Mouse (Mus musculus): Measurements from ENCODE around the gene Ctnna2. TPM values are rescaled to one million over a fixed set of nuclear protein-coding genes. Genes with fewer than 3 reads are reported as not detected.

Gene Ctnna2
- polyA plus RNA-seq, 1 experiment = not detected

DNA sequence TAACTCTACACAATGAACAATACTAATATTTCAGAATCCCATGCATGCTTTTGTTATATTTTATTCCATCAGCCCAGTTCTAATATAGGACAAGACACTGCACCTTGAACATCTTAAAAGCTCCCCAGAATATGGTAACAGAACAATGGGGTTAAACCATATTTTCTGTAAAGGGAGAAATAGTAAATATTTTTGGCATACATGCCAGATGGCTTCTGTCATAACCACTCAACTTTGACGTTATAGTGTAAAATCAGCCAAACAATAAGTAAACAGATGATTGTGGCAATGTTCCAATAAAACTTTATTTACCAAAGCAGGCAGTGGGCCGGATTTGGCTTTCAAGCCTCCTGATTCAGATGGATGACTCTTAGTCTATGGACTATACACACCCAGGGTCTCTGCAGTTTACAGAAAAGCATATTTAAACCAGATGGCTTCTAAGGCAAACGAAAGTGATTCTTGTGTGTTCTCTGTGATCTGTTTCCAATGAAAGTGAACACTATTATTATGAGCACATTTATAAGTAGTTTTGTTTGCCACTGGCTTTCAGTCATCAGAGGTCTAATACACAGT lies 557.8 kb downstream of the Ctnna2 start:
- Histone ChIP-seq H3K4me1 (no peaks in the 10 kb centered on the region), H3K4me3 (replicated peaks) (no peak overlapping the region)

DNA sequence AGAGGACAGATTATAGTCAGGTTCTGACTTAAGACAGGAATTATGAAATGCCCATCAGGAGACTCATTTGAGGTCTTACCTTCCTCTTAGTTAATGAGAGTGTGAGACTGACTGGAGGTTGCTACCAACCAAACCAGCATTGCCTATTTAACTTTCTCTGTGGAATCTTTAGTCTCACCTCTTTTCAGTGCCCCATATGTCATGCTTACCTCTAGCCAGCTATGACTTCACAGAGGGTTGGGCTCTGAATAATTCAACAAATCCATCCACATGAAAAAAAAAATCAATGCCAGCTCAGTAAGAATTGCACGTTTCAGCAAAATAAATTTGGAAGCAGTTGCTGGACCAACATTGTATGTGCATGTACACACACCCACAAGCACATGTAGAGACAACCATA lies 562.5 kb downstream of the Ctnna2 start:
- Histone ChIP-seq H3K4me3 (replicated peaks) (no peak overlapping the region), H3K36me3 (replicated peaks; ENCODE audit: low read length) (no peaks in the 10 kb centered on the region), H3K9me3 (no peaks in the 10 kb centered on the region), H3K27me3 (replicated peaks) (no peaks in the 10 kb centered on the region), H3K4me1 (no peaks in the 10 kb centered on the region)
- TF ChIP-seq GATA1 (IDR thresholded peaks at IDR 0.05; ENCODE audit: borderline replicate concordance, low read length) = no peak
- TF ChIP-seq FLI1 (IDR thresholded peaks at IDR 0.05; ENCODE audit: low read length) = no peak

More for the DNA sequence above, 557.8 kb downstream of the Ctnna2 start:
- no peaks in the 10 kb centered on the region for H3K36me3 ChIP-seq (replicated peaks; ENCODE audit: low read length)
- no peak for TF ChIP-seq FLI1 (IDR thresholded peaks at IDR 0.05; ENCODE audit: low read length)
- TF ChIP-seq GATA1 (IDR thresholded peaks at IDR 0.05; ENCODE audit: borderline replicate concordance, low read length) = no peak
- no peaks in the 10 kb centered on the region for H3K27me3 ChIP-seq (replicated peaks)
- H3K9me3 ChIP-seq = no peaks in the 10 kb centered on the region

- Histone ChIP-seq H3K36me3 (replicated peaks; ENCODE audit: low read length) (no peaks in the 10 kb centered on the region), H3K4me1 (no peaks in the 10 kb centered on the region), H3K27me3 (replicated peaks) (no peaks in the 10 kb centered on the region), H3K9me3 (no peaks in the 10 kb centered on the region), H3K4me3 (replicated peaks) (no peak overlapping the region)
- TF ChIP-seq GATA1 (IDR thresholded peaks at IDR 0.05; ENCODE audit: borderline replicate concordance, low read length) (no peak), FLI1 (IDR thresholded peaks at IDR 0.05; ENCODE audit: low read length) (no peak)
Measured at GRCm38 (mm10) chr6:77413530-77413929, 566.0 kb downstream of the Ctnna2 start.

- Histone ChIP-seq H3K27me3 (replicated peaks) (no peaks in the 10 kb centered on the region), H3K9me3 (no peaks in the 10 kb centered on the region), H3K4me1 (no peaks in the 10 kb centered on the region), H3K4me3 (replicated peaks) (no peak overlapping the region), H3K36me3 (replicated peaks; ENCODE audit: low read length) (no peaks in the 10 kb centered on the region)
- no peak for TF ChIP-seq FLI1 (IDR thresholded peaks at IDR 0.05; ENCODE audit: low read length)
- no peak for TF ChIP-seq GATA1 (IDR thresholded peaks at IDR 0.05; ENCODE audit: borderline replicate concordance, low read length)
Measured at GRCm38 (mm10) chr6:77408481-77408880, 571.0 kb downstream of the Ctnna2 start.

DNA sequence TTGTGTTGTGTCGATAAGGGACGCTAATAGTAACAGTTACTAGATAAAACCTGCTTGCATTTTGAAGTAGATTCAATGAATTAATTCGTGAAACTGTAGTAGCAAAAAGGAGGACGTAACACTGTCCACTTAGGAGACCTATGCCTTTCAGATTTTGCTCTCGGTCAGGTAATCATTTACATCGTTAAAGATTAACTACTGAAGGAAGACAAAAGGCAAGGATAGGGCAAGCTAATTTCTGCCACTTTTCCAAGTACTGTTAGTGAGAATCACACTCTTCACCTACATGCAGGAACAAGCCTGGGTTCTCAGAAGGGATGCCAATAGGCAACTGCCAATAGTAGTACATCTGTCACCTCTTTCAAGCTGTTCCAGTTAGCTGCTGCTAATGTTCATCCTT lies 578.7 kb downstream of the Ctnna2 start:
- Histone ChIP-seq H3K27me3 (replicated peaks) (no peaks in the 10 kb centered on the region), H3K9me3 (no peaks in the 10 kb centered on the region), H3K36me3 (replicated peaks; ENCODE audit: low read length) (no peaks in the 10 kb centered on the region), H3K4me3 (replicated peaks) (no peak overlapping the region), H3K4me1 (no peaks in the 10 kb centered on the region)
- TF ChIP-seq GATA1 (IDR thresholded peaks at IDR 0.05; ENCODE audit: borderline replicate concordance, low read length) (no peak), FLI1 (IDR thresholded peaks at IDR 0.05; ENCODE audit: low read length) (no peak)

GRCm38 (mm10) chr6:77391663-77392062 lies 587.8 kb downstream of the Ctnna2 start:
- TF ChIP-seq FLI1 (IDR thresholded peaks at IDR 0.05; ENCODE audit: low read length) (no peak), GATA1 (IDR thresholded peaks at IDR 0.05; ENCODE audit: borderline replicate concordance, low read length) (no peak)
- H3K4me1 ChIP-seq = no peaks in the 10 kb centered on the region
- no peak overlapping the region for H3K4me3 ChIP-seq (replicated peaks)
- H3K9me3 ChIP-seq = no peaks in the 10 kb centered on the region
- no peaks in the 10 kb centered on the region for H3K36me3 ChIP-seq (replicated peaks; ENCODE audit: low read length)
- no peaks in the 10 kb centered on the region for H3K27me3 ChIP-seq (replicated peaks)

DNA sequence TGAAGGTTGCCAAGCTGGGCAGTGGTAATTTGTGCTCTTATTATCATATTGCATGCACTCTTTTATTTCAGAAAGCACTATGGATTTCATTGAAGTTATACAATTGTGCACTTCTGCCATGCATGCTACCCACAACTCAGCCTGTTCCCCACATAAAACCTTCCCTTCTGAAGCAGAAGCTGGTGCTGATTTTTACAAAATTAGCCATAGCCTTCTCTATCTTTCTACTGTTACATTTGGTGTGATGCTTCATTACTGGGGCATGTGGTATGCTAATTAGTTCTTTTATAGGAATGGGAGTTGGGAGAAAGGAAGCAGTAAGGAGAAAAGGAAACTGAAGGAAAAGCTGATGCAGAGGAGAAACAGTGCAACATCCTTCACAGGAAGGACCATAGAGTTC lies 598.2 kb downstream of the Ctnna2 start:
- no peak for TF ChIP-seq GATA1 (IDR thresholded peaks at IDR 0.05; ENCODE audit: borderline replicate concordance, low read length)
- no peak for TF ChIP-seq FLI1 (IDR thresholded peaks at IDR 0.05; ENCODE audit: low read length)
- Histone ChIP-seq H3K27me3 (replicated peaks) (no peaks in the 10 kb centered on the region), H3K9me3 (no peaks in the 10 kb centered on the region), H3K36me3 (replicated peaks; ENCODE audit: low read length) (no peaks in the 10 kb centered on the region), H3K4me1 (no peaks in the 10 kb centered on the region), H3K4me3 (replicated peaks) (no peak overlapping the region)

DNA sequence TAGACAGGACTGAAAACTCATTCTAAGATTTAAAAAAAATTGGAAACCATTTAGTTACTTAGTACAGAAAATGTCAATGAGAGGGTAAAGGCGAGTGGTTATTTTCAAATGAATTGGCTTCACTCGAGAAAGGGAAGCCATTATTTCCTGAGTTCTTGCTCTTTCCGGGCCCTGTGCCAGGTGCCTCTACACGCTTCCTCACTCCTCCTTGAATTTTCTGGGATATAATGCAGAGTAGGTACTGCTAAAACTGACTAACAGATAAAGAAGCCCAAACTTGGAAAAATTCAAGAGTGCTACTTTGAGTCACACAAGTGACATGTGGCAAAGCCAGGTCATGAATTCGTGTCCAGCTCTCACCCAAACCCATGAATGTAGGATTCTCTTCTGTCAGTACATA lies 606.4 kb downstream of the Ctnna2 start:
- TF ChIP-seq FLI1 (IDR thresholded peaks at IDR 0.05; ENCODE audit: low read length) = no peak
- no peak for TF ChIP-seq GATA1 (IDR thresholded peaks at IDR 0.05; ENCODE audit: borderline replicate concordance, low read length)
- H3K4me3 ChIP-seq (replicated peaks) = no peak overlapping the region
- H3K9me3 ChIP-seq = no peaks in the 10 kb centered on the region
- no peaks in the 10 kb centered on the region for H3K4me1 ChIP-seq
- no peaks in the 10 kb centered on the region for H3K36me3 ChIP-seq (replicated peaks; ENCODE audit: low read length)
- no peaks in the 10 kb centered on the region for H3K27me3 ChIP-seq (replicated peaks)

DNA sequence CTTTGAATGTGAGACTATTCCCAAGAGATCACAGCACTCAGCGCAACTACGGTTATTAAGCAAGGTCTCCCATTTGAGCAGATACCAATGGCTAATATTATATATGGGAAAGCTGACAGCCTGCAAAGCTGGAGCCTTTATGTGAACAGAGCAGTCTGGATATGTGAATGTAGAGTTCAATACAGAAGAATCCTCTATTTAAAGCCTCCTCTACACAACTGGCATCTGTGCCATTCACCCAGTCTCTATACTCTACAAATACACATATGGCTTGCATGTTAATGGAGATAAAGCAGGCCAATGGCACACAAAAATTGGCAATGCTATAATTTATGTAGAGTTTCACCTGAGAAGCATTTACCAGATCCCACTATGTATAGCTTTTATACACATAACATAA lies 608.4 kb downstream of the Ctnna2 start:
- Histone ChIP-seq H3K4me1 (no peaks in the 10 kb centered on the region), H3K27me3 (replicated peaks) (no peaks in the 10 kb centered on the region), H3K36me3 (replicated peaks; ENCODE audit: low read length) (no peaks in the 10 kb centered on the region), H3K9me3 (no peaks in the 10 kb centered on the region), H3K4me3 (replicated peaks) (no peak overlapping the region)
- TF ChIP-seq FLI1 (IDR thresholded peaks at IDR 0.05; ENCODE audit: low read length) (no peak), GATA1 (IDR thresholded peaks at IDR 0.05; ENCODE audit: borderline replicate concordance, low read length) (no peak)

GRCm38 (mm10) chr6:77358471-77358837 lies 621.0 kb downstream of the Ctnna2 start:
- no peaks in the 10 kb centered on the region for H3K36me3 ChIP-seq (replicated peaks; ENCODE audit: low read length)
- TF ChIP-seq FLI1 (IDR thresholded peaks at IDR 0.05; ENCODE audit: low read length) = no peak
- no peak for TF ChIP-seq GATA1 (IDR thresholded peaks at IDR 0.05; ENCODE audit: borderline replicate concordance, low read length)
- no peak overlapping the region for H3K4me3 ChIP-seq (replicated peaks)
- no peaks in the 10 kb centered on the region for H3K27me3 ChIP-seq (replicated peaks)
- H3K4me1 ChIP-seq = no peaks in the 10 kb centered on the region
- no peaks in the 10 kb centered on the region for H3K9me3 ChIP-seq
